Mouse (Mus musculus): ENCODE data around the gene Elp4. TPM values are rescaled to one million over a fixed set of nuclear protein-coding genes. Genes with fewer than 3 reads are reported as not detected.

Gene Elp4
- 31.5 and 37.0 TPM in 2 replicates for polyA plus RNA-seq (2015; fragmentation: Nextera tagmentation; extraction: Ambion mirVana)

- Histone ChIP-seq H3K36me3 (no peaks in the 10 kb centered on the region), H3K4me1 (replicated peaks) (no peaks in the 10 kb centered on the region), H3K4me2 (replicated peaks) (peak within 1 kb of the TSS; percentile 69), H3K27ac (no peak within 1 kb of the TSS; the same call in 1 of the 2 replicates), H3K9me3 (no peaks in the 10 kb centered on the region), H3K27me3 (replicated peaks) (no peaks in the 10 kb centered on the region), H3K9ac (peak within 1 kb of the TSS; percentile 79), H3K4me3 (replicated peaks) (peak within 1 kb of the TSS; percentile 75)
- under 1% methylated on average over 39 of the region's 39 CpGs for WGBS
- ATAC-seq: peak; percentile 100
Measured at GRCm38 (mm10) chr2:105903896-105904756, at the start of gene Elp4, which contains the start of gene Immp1l. TSS of gene Elp4 (minus strand) at chr2:105904564. TSS of gene Immp1l (plus strand) at chr2:105904638.

DNA sequence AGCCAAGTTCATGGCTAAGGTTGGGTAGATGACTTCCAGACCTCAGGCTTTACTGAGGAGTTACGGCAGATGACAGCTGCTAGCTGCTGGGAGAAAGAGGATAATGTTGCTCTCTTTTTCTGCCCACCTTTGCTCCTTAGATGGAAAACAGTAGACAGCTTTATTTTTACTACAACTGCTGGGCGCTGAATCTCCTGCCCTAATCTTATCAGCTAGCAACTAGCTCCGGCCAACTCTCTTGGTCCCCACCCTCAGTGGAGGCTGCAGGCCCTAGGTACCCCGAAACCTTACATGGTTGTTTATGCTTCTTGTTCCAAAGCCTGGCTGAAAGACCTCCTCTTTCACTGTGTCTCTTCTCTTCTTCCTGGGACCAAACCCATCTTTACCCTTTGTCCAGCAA, 49.5 kb upstream of the Elp4 start:
- Histone ChIP-seq H3K36me3 (no peaks in the 10 kb centered on the region), H3K27me3 (replicated peaks) (no peaks in the 10 kb centered on the region), H3K27ac (no peak overlapping the region), H3K9ac (no peak overlapping the region), H3K4me2 (replicated peaks) (no peak overlapping the region), H3K4me1 (replicated peaks) (no peaks in the 10 kb centered on the region), H3K9me3 (no peaks in the 10 kb centered on the region), H3K4me3 (replicated peaks) (no peak overlapping the region)
- 70% methylated on average over 4 of the region's 4 CpGs for WGBS
- ATAC-seq: no peak

DNA sequence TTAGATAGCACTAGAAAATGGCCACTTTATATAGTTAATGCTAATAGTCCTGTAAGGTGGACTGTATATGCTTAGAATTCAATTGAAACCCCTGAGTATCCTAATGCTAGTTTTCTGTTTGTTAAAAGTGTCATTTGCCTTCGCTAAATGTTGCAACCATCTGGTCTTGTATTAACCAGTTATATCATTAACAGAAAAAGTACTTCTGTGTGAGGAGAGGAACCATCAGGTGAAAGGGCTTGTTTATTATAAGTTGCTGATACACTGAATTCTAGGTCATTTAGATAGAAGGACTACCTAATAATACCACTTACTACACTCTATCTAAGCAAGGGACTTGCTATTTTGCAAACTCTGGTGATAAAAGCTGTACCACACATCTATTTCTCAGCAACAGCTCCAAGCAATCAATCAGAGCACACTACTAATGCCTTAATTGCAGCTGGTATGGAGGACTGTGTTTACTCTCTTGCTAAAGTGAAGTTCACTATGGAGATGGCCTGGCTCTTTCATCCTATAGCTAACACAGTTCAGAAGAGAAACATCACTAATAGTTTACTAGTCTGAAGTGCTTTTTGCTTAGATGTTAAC, 47.1 kb upstream of the Elp4 start:
- no peaks in the 10 kb centered on the region for H3K4me1 ChIP-seq (replicated peaks)
- H3K36me3 ChIP-seq: no peaks in the 10 kb centered on the region
- no peaks in the 10 kb centered on the region for H3K27me3 ChIP-seq (replicated peaks)
- WGBS: 57% methylated on average over 1 of the region's 1 CpGs
- H3K4me2 ChIP-seq (replicated peaks): no peak overlapping the region
- no peak overlapping the region for H3K9ac ChIP-seq
- no peak overlapping the region for H3K4me3 ChIP-seq (replicated peaks)
- peak; percentile 31; the same call in 1 of the 2 replicates for ATAC-seq
- H3K27ac ChIP-seq: no peak overlapping the region
- H3K9me3 ChIP-seq: no peaks in the 10 kb centered on the region

DNA sequence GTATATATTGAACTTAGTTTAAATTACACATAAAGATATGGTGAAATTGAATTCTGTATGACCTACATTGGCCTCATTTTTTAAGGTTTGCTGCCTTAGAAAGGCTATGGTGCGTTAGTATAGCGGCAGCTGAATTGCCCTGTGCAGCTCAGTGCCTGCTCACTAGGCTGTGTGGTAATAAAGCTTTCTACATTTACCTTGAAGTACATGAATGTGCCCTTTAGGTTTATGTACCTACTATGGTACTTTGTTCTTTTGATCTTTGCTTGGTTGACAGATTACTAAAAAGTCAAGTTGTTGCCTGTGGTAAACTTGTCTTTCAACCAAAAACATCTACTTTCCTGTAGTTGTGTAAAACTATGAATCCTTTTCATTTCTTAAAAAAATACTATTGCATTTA, 45.8 kb upstream of the Elp4 start:
- ATAC-seq: no peak

GRCm38 (mm10) chr2:105917623-105918346, 13.4 kb upstream of the Elp4 start:
- Histone ChIP-seq H3K36me3 (no peaks in the 10 kb centered on the region), H3K27me3 (replicated peaks) (no peaks in the 10 kb centered on the region), H3K4me1 (replicated peaks) (no peaks in the 10 kb centered on the region), H3K9me3 (no peaks in the 10 kb centered on the region), H3K27ac (no peak overlapping the region), H3K9ac (no peak overlapping the region), H3K4me2 (replicated peaks) (no peak overlapping the region), H3K4me3 (replicated peaks) (no peak overlapping the region)
- 77% methylated on average over 5 of the region's 5 CpGs for WGBS
- no peak for ATAC-seq

More for the DNA sequence above, 45.8 kb upstream of the Elp4 start:
- no peak overlapping the region for H3K4me3 ChIP-seq (replicated peaks)
- no peak overlapping the region for H3K9ac ChIP-seq
- H3K9me3 ChIP-seq: no peaks in the 10 kb centered on the region
- no peaks in the 10 kb centered on the region for H3K36me3 ChIP-seq
- no peaks in the 10 kb centered on the region for H3K4me1 ChIP-seq (replicated peaks)
- H3K27me3 ChIP-seq (replicated peaks): no peaks in the 10 kb centered on the region
- WGBS: 98% methylated on average over 2 of the region's 2 CpGs
- no peak overlapping the region for H3K4me2 ChIP-seq (replicated peaks)
- H3K27ac ChIP-seq: no peak overlapping the region

- ATAC-seq: no peak
- H3K27me3 ChIP-seq (replicated peaks): no peaks in the 10 kb centered on the region
- H3K9me3 ChIP-seq: no peaks in the 10 kb centered on the region
- 100% methylated on average over 1 of the region's 1 CpGs for WGBS
- H3K4me3 ChIP-seq (replicated peaks): no peak overlapping the region
- H3K36me3 ChIP-seq: no peaks in the 10 kb centered on the region
- no peak overlapping the region for H3K4me2 ChIP-seq (replicated peaks)
- H3K4me1 ChIP-seq (replicated peaks): no peaks in the 10 kb centered on the region
- H3K9ac ChIP-seq: no peak overlapping the region
- no peak overlapping the region for H3K27ac ChIP-seq
Measured at GRCm38 (mm10) chr2:105916671-105917070, 12.3 kb upstream of the Elp4 start.

DNA sequence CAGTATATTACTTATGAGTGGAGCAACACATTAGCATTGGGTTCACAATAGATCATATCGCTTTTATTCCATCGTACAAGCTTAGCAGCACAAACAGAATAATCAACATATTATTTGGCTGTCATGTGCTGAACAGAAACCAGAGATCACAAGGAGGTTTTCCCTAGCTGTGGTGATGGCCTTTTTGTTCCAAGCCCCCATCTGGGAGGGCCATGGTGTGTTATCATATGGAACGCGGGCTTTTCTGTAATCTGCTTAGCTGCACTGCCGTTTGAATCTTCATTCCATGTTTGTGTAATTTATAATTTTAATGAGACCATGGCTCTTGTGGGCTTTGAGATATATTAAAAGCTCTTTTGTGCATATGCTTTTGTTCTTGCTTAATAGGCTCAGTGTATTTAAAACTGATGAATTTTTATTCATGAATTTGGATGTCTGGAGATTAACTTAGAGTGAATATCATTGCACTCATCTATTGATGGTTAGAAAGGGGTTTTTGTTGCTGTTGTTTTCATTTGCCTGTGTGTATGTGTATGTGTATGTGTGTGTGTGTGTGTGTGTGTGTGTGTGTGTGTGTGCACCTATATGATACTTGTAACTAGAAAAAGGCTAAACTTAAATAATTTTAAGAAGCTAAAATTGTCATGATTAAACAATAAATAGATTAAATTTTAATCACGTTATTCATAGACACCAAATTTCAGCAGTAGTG, 9.4 kb upstream of the Elp4 start:
- no peak for ATAC-seq
- H3K9me3 ChIP-seq: no peaks in the 10 kb centered on the region
- peaks cover 5% of the 10 kb centered on the region; the same call in 1 of the 2 replicates for H3K36me3 ChIP-seq
- no peaks in the 10 kb centered on the region for H3K27me3 ChIP-seq (replicated peaks)
- H3K9ac ChIP-seq: no peak overlapping the region
- no peak overlapping the region for H3K27ac ChIP-seq
- no peaks in the 10 kb centered on the region for H3K4me1 ChIP-seq (replicated peaks)
- H3K4me3 ChIP-seq (replicated peaks): no peak overlapping the region
- no peak overlapping the region for H3K4me2 ChIP-seq (replicated peaks)
- 82% methylated on average over 6 of the region's 6 CpGs for WGBS

- ATAC-seq: no peak
- WGBS: 87% methylated on average over 3 of the region's 3 CpGs
Measured at GRCm38 (mm10) chr2:105910611-105911010, 6.2 kb upstream of the Elp4 start.

DNA sequence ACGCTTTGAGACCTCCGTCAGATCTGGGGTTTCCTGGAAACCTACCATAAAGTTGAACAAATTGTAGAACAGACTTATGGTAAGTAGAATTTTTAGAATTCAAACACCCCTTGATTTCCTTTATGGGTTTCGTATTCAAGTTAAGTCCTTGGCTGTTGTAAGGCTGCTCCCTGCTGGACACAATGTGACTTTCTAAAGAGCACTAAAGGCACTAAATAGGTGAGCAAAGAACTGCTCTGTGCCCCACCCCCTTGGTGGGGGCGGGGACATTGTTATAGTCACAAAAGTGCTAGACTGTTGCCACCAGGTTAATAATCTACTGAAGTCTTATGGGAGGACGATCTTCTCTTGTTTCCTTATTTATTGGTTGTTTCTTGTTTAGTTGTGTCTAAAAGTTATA, 4.0 kb upstream of the Elp4 start:
- Histone ChIP-seq H3K4me2 (replicated peaks) (no peak overlapping the region), H3K9me3 (no peaks in the 10 kb centered on the region), H3K4me1 (replicated peaks) (no peaks in the 10 kb centered on the region), H3K9ac (no peak overlapping the region), H3K27me3 (replicated peaks) (no peaks in the 10 kb centered on the region), H3K36me3 (peaks cover 5% of the 10 kb centered on the region; the same call in 1 of the 2 replicates), H3K4me3 (replicated peaks) (no peak overlapping the region), H3K27ac (no peak overlapping the region)
- 85% methylated on average over 5 of the region's 5 CpGs for WGBS
- ATAC-seq: no peak

More at GRCm38 (mm10) chr2:105910611-105911010, 6.2 kb upstream of the Elp4 start:
- H3K4me2 ChIP-seq (replicated peaks): no peak overlapping the region
- H3K9ac ChIP-seq: no peak overlapping the region
- H3K4me3 ChIP-seq (replicated peaks): no peak overlapping the region
- H3K27ac ChIP-seq: no peak overlapping the region
- H3K36me3 ChIP-seq: peaks cover 5% of the 10 kb centered on the region; the same call in 1 of the 2 replicates
- no peaks in the 10 kb centered on the region for H3K4me1 ChIP-seq (replicated peaks)
- H3K27me3 ChIP-seq (replicated peaks): no peaks in the 10 kb centered on the region
- H3K9me3 ChIP-seq: no peaks in the 10 kb centered on the region

DNA sequence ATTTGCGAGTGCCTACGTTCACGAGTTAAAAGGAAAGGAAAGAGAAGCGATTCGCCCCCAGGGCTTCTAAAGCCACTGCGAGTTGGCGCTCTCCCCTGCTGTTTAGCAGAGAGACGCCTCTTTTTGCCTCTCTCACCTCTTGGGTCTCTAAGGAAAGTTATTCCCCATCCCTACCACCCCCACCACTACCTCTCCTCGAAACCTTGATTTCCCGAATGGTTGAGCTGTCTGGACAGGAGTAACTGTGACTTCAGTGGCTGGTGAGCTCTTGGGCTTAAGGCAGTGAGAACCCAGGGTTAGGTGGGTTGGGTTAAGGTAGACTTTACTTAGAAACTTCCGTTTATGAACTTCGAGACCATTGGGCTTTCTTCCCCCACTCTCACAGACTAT, 388 bp upstream of the Elp4 start:
- ATAC-seq: peak; percentile 65
- no peaks in the 10 kb centered on the region for H3K4me1 ChIP-seq (replicated peaks)
- peak overlapping the region; percentile 79 for H3K9ac ChIP-seq
- WGBS: under 1% methylated on average over 12 of the region's 12 CpGs
- H3K27me3 ChIP-seq (replicated peaks): no peaks in the 10 kb centered on the region
- no peaks in the 10 kb centered on the region for H3K36me3 ChIP-seq
- H3K4me3 ChIP-seq (replicated peaks): peak overlapping the region; percentile 75
- H3K9me3 ChIP-seq: no peaks in the 10 kb centered on the region
- H3K4me2 ChIP-seq (replicated peaks): peak overlapping the region; percentile 66
- H3K27ac ChIP-seq: no peak overlapping the region; the same call in 1 of the 2 replicates

DNA sequence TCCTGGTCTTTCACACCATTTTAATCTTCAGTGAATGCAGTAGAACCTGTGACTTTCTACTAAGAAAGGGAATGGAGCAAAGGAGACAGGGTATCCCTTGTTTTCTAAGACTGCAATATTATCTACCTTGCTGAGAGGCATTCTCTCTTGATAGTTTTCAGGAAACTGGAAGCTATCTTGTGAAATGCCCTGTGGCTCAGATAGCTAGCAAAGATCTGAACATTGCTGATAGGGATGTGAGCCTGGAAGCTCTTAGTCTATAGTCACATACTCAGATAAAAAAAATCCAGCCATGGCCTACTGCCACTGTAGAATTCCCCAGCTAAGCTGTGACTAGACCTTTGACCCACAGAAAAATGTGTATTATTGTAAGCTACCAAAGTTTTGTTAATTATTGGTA, 13.5 kb downstream of the Elp4 start:
- no peak overlapping the region for H3K4me3 ChIP-seq (replicated peaks)
- H3K9ac ChIP-seq: no peak overlapping the region
- H3K9me3 ChIP-seq: no peaks in the 10 kb centered on the region
- H3K27me3 ChIP-seq (replicated peaks): no peaks in the 10 kb centered on the region
- H3K36me3 ChIP-seq: no peaks in the 10 kb centered on the region
- no peaks in the 10 kb centered on the region for H3K4me1 ChIP-seq (replicated peaks)
- no peak overlapping the region for H3K4me2 ChIP-seq (replicated peaks)
- ATAC-seq: no peak
- H3K27ac ChIP-seq: no peak overlapping the region

DNA sequence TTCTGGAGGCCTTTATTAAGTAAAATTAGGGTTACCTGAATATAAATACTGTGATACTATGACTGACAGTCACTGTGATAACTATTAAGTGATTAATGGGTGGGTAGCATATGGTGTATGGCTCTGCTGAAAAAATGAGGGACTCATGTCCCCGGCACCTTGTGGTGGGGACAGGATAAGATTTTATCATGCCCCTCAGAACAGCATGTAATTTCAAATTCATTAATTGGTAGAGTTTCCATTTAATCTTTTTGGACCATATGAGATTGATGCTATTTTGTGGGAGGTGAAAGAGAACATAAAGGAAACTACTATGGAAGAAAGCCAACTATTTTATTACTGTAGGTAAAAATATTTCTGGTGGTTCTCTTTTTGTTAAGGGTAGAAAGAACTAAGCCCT, 31.0 kb downstream of the Elp4 start:
- H3K9ac ChIP-seq: no peak overlapping the region
- ATAC-seq: no peak
- H3K27ac ChIP-seq: no peak overlapping the region
- H3K36me3 ChIP-seq: no peaks in the 10 kb centered on the region
- no peak overlapping the region for H3K4me3 ChIP-seq (replicated peaks)
- H3K4me1 ChIP-seq (replicated peaks): no peaks in the 10 kb centered on the region
- H3K4me2 ChIP-seq (replicated peaks): no peak overlapping the region
- WGBS: 98% methylated on average over 1 of the region's 1 CpGs
- no peaks in the 10 kb centered on the region for H3K27me3 ChIP-seq (replicated peaks)
- H3K9me3 ChIP-seq: no peaks in the 10 kb centered on the region
